Mouse (Mus musculus): ENCODE results near the gene Exosc5. TPM values are rescaled to one million over a fixed set of nuclear protein-coding genes. Genes with fewer than 3 reads are reported as not detected.

The Exosc5 gene
- polyA plus RNA-seq, 1 experiment from 2014 or later: 63.8 TPM

GRCm38 (mm10) chr7:25719761-25720610, 61.0 kb downstream of the Exosc5 start:
- WGBS: 53% methylated on average over 10 of the region's 10 CpGs

GRCm38 (mm10) chr7:25720760-25721159, 61.8 kb downstream of the Exosc5 start:
- H3K4me3 ChIP-seq (ENCODE audit: low read depth, low read length): no peak overlapping the region
- DNase-seq (ENCODE audit: low spot score): no peak
- H3K27me3 ChIP-seq (ENCODE audit: control insufficient read depth, insufficient read depth, low read length): no peaks in the 10 kb centered on the region
- TF ChIP-seq EP300 (optimal IDR thresholded peaks at IDR 0.05) (no peak), CTCF (IDR thresholded peaks at IDR 0.05; ENCODE audit: low read depth) (no peak)
- H3K4me2 ChIP-seq (replicated peaks; ENCODE audit: low read depth): no peak overlapping the region
- H3K27ac ChIP-seq (replicated peaks): no peak overlapping the region
- H3K9me3 ChIP-seq (ENCODE audit: control insufficient read depth, low read length): no peaks in the 10 kb centered on the region
- H3K4me1 ChIP-seq (replicated peaks; ENCODE audit: control insufficient read depth, insufficient read depth): peaks cover 7% of the 10 kb centered on the region; the same call in 1 of the 2 replicates
- ATAC-seq (ENCODE audit: low FRiP score, low TSS enrichment): no peak
- WGBS: 79% methylated on average over 5 of the region's 5 CpGs
- peaks cover 37% of the 10 kb centered on the region for H3K36me3 ChIP-seq (ENCODE audit: control insufficient read depth, insufficient read depth, low read length)
- H3K9ac ChIP-seq (ENCODE audit: low read length): no peak overlapping the region

More at GRCm38 (mm10) chr7:25719761-25720610, 61.0 kb downstream of the Exosc5 start:
- Histone ChIP-seq H3K27me3 (ENCODE audit: control insufficient read depth, insufficient read depth, low read length) (no peaks in the 10 kb centered on the region), H3K4me3 (ENCODE audit: low read depth, low read length) (no peak overlapping the region), H3K9ac (ENCODE audit: low read length) (peak overlapping the region; percentile 38; the same call in 1 of the 2 replicates), H3K36me3 (ENCODE audit: control insufficient read depth, insufficient read depth, low read length) (peaks cover 33% of the 10 kb centered on the region), H3K9me3 (ENCODE audit: control insufficient read depth, low read length) (no peaks in the 10 kb centered on the region), H3K27ac (replicated peaks) (peak overlapping the region; percentile 74; the same call in 1 of the 2 replicates), H3K4me2 (replicated peaks; ENCODE audit: low read depth) (0 out of 2 replicates have a peak overlapping the region, but pooled peaks have one; percentile 74), H3K4me1 (replicated peaks; ENCODE audit: control insufficient read depth, insufficient read depth) (peaks cover 7% of the 10 kb centered on the region; the same call in 1 of the 2 replicates)
- DNase-seq (ENCODE audit: low spot score): peak; percentile 83
- TF ChIP-seq CTCF (IDR thresholded peaks at IDR 0.05; ENCODE audit: low read depth) (peak; percentile 93), EP300 (optimal IDR thresholded peaks at IDR 0.05) (no peak)
- ATAC-seq (ENCODE audit: low FRiP score, low TSS enrichment): peak; percentile 22; the same call in 1 of the 2 replicates

Other genes starting within 250 kb of the Exosc5 start
- gene Cxcl17, start 246.3 kb upstream of the Exosc5 start, polyA plus RNA-seq (2015; fragmentation: Nextera tagmentation; extraction: Ambion mirVana): 6.8 and 8.8 TPM in 2 replicates
- 16.7 and 25.7 TPM in 2 replicates for gene Ceacam1, start 181.6 kb upstream of the Exosc5 start, polyA plus RNA-seq (2015; fragmentation: Nextera tagmentation; extraction: Ambion mirVana)
- gene Ceacam2, start 119.3 kb upstream of the Exosc5 start, polyA plus RNA-seq (2015; fragmentation: Nextera tagmentation; extraction: Ambion mirVana): 0.07 TPM in 1 of 2 replicates, not detected in the other
- 0.22 TPM in 1 of 2 replicates, not detected in the other for gene Erich4, start 43.3 kb upstream of the Exosc5 start, polyA plus RNA-seq (2015; fragmentation: Nextera tagmentation; extraction: Ambion mirVana)
- gene Dmac2, start 39.8 kb upstream of the Exosc5 start, polyA plus RNA-seq (2015; fragmentation: Nextera tagmentation; extraction: Ambion mirVana): 25.4 and 29.2 TPM in 2 replicates
- gene B3gnt8, start 32.5 kb upstream of the Exosc5 start, polyA plus RNA-seq (2015; fragmentation: Nextera tagmentation; extraction: Ambion mirVana): 5.8 and 6.5 TPM in 2 replicates
- gene Bckdha, start 183 bp upstream of the Exosc5 start, polyA plus RNA-seq (2015; fragmentation: Nextera tagmentation; extraction: Ambion mirVana): 63.8 and 70.3 TPM in 2 replicates
- 0.78 and 0.92 TPM in 2 replicates for gene Tmem91, start 16.0 kb downstream of the Exosc5 start, polyA plus RNA-seq (2015; fragmentation: Nextera tagmentation; extraction: Ambion mirVana)
- 11.6 and 12.5 TPM in 2 replicates for gene B9d2, start 21.6 kb downstream of the Exosc5 start, polyA plus RNA-seq (2015; fragmentation: Nextera tagmentation; extraction: Ambion mirVana)
- gene Tgfb1, start 27.8 kb downstream of the Exosc5 start, polyA plus RNA-seq (2015; fragmentation: Nextera tagmentation; extraction: Ambion mirVana): 1.4 and 1.6 TPM in 2 replicates
- gene Ccdc97, start 59.9 kb downstream of the Exosc5 start, polyA plus RNA-seq (2015; fragmentation: Nextera tagmentation; extraction: Ambion mirVana): 7.9 and 10.2 TPM in 2 replicates
- gene Hnrnpul1, start 95.6 kb downstream of the Exosc5 start, polyA plus RNA-seq (2015; fragmentation: Nextera tagmentation; extraction: Ambion mirVana): 25.9 and 27.5 TPM in 2 replicates
- 52.8 and 53.4 TPM in 2 replicates for gene Axl, start 129.5 kb downstream of the Exosc5 start, polyA plus RNA-seq (2015; fragmentation: Nextera tagmentation; extraction: Ambion mirVana)
- 166 and 195 TPM in 2 replicates for gene Cyp2s1, start 157.7 kb downstream of the Exosc5 start, polyA plus RNA-seq (2015; fragmentation: Nextera tagmentation; extraction: Ambion mirVana)
- gene Cyp2b10, start 238.5 kb downstream of the Exosc5 start, polyA plus RNA-seq (2015; fragmentation: Nextera tagmentation; extraction: Ambion mirVana): 7.4 and 10.7 TPM in 2 replicates